Mouse (Mus musculus) gastrocnemius, postnatal 14 days (tissue): Measurements from ENCODE around the gene Tmc8. TPM values are rescaled to one million over a fixed set of nuclear protein-coding genes. Genes with fewer than 3 reads are reported as not detected.
"Not testable (repeated sequence)": the region's sequence is repeated elsewhere in the genome, so short reads cannot be mapped to it uniquely, and the experiment has no call there.

ENCODE experiments used
- DNase-seq: peaks from one replicate; pipeline ENCODE4 v3.0.0; 2021; ENCODE audit warnings: mixed read lengths
- intact Hi-C: fragments of 180-260 bp; cut with DNase I; formaldehyde crosslinking; loops from one replicate; pipeline ENCODE4 v1.15.1; 2025; ENCODE audit warnings: low total_unique reads
- total RNA-seq, 2 experiments: library from RNA; stranded (reverse); gene quantifications; 2 replicates each; pipeline ENCODE4 v1.2.3; 2021

The Tmc8 gene
- total RNA-seq, 2 experiments from 2014 or later: 1.1 TPM

DNA sequence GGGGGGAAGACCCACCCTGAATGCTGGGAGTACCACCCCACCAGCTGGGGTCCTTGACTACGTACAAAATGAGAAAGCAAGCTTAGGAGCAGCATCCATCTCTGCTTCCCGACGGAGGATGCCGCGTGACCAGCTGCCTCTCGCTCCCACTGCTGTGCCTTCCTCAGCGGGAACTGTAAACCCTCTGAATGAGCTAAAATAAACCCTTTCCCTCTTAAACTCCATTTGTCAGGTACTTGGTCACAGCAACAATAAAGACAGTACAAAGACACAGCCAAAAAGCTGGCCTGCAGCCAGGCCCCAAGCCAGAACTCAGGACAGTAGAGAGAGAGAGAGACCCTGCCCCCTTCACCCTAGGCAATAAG lies 12.2 kb upstream of the Tmc8 start:
- intact Hi-C loops: no loop called here
- no peak for DNase-seq

DNA sequence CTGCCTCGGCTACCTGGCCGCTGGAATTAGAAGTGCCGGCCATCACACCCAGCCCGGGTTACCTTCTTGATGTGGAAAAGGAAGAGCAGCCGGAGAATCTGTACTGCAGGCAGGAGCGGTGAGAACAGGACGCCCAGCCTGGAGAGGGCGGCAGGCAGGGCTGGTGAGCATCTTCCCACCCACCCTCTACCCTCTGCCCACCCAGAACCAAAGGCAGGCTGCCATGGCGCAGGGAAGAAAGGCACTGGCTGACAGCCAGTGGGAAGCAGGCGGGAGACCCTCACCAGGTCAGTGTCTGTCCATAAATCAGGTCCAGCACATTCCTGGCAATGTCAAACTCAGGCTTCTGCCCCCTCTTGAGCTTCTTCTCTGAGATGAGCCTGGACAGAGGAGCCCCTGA lies 11.5 kb upstream of the Tmc8 start:
- intact Hi-C loops: no loop called here
- no peak for DNase-seq

DNA sequence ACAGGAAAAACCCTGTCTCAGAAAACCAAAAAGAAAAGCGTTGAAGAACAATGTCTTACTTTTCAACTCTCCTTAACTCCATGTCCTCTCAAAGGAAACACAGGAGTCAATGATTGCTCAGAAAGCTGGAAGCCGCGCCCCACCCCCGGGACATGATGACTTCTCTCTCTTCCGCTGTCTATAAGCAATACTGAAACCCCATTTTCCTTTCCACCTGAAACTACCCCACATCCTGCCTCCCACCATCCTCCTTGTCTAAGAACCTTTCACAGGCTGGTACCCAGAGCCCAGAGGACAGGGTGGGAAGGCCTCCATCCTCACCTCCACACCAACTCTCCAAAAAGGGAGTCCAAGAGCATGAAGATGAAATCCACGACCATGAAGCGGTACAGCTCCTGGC lies 9.5 kb upstream of the Tmc8 start:
- no peak for DNase-seq
- intact Hi-C loops: no loop called here

DNA sequence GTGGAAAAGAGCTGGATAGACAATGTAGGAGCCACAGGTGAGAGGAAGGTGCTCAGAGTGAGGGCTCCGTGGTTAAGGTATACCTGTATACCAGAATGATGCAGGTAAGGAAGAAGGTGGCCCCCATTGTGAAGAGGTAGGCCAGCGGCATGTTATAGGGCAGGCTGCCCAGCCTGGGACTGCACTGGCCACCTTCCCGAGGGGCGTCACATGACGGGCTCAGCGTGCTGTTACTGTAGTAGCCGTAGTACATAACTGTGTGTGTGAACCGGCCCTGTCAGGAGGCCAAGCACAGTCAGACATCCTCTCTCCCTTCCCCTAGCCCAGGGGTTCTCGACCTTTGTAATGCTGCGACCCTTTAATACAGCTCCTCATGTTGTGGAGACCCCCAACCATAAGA lies 7.0 kb upstream of the Tmc8 start:
- intact Hi-C loops: no loop called here
- DNase-seq: no peak

DNA sequence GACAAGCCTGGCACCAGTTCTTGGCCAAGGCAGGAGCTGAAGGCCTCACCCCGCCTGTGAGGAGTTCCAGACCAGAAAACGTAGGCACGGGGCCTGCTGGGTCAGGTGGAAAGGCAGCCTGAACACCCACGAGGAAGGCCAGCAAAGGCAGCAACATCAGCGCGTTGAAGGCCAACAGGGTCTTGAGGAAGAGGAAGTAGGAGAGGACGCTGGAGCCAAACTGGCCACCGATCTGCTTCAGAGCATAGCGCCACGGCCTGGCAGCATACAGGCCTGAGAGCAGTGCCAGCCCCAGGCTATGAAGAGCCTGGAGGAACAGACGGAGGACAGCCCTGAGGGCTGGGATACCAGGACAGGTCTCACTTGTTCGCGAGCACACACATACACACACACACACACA lies 6.3 kb upstream of the Tmc8 start:
- intact Hi-C loops: no loop called here
- DNase-seq: no peak

DNA sequence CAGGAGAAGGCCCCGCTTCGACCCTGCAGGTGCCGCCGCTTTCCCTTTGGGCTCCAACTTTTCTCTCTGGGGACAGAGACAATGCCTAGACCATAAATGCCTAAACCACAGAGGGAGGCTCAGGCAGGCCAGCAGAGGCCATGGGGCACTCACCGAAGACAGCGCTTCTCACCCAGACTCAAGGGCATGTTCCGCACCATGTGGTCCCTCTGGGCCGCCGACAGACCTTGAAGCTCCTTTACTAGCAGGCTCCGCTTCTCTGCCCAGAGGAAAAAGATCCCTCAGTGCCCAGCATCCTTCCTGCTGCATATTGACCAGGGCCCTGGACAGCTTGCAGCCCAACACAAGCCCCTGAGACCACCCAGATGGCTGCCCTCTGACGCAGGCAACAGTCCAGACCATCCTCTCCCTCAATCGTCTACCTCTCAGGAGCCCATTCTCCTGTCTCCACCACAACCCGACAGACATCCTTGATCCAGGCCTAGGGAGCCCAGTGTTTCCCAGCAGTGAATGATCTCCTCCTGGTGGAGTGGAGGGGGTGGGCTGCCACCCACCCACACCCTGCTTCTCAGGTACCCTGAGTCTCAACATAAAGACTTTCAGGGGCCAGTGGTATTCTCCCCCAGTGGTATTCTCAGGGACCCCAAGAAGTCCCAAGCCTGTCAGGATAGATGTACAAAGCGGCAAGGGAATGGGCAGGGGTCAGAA lies 5.6 kb upstream of the Tmc8 start:
- DNase-seq: no peak
- intact Hi-C loops: no loop called here

DNA sequence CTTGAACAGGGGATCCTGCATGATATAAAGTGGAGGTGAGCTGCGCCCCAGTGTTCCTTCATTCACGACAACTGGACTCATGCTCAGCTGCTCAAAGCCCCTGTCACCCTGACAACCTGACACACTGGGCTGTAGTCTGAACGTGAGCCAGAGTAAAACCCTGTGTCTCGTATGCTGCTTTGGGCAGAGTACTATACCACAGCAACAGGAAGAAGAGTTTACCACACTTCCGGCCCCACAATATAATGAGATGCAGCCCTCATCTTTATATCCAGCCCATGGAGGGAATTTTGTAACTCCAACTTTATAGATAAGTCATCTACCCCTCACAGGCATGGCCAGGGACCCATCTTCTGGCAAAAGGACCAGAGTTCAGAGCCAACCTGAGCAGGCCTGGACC lies 4.8 kb upstream of the Tmc8 start:
- no peak for DNase-seq
- intact Hi-C loops: no loop called here

DNA sequence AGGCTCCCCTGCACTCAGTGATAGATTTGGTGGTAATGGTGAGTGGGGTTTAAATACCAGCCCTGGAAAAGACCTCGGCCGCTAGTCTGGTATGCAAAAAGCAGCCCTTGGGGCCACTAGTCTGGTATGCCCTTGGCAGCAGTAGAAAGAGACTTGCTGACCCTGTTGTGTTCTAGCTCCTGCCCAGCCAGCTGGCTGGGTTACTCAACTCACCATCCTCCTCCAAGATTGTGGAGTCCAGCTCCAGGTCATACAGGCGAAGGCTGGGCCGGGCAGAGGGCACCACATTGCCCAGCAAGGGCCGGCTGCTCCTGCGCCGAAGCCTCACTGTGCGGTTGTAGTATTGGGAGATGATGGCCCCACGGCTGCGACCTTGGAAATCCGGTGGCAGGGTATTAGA lies 3.8 kb upstream of the Tmc8 start:
- DNase-seq: no peak
- intact Hi-C loops: no loop called here

DNA sequence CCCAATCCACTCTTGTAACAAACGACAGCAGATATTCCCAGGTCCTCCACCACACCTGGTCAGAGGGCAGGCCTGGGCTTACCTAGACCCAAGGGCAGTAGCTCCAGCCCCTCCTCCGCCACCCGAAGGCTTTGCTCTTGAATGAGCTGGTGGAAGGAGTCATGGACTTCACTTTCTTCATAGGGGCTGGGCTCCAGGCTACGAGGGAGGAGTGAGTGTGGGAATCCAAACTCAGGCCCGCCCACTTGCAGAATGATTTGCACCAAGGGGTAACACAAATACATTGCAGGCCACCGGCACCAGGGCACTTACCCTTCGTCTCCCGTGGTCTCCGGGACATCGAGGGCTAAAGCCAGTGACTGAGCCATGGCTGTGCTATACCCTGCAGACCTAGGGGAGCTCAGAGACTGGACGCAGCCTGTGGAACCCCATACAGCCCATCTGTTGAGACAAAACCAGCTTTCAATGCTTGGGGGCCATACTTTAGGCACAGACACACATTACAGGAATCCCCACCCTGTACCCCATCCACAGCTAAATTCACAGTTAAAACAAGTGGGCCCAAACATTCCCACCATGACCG lies 2.9 kb upstream of the Tmc8 start:
- DNase-seq: no peak
- intact Hi-C loops: no loop called here

DNA sequence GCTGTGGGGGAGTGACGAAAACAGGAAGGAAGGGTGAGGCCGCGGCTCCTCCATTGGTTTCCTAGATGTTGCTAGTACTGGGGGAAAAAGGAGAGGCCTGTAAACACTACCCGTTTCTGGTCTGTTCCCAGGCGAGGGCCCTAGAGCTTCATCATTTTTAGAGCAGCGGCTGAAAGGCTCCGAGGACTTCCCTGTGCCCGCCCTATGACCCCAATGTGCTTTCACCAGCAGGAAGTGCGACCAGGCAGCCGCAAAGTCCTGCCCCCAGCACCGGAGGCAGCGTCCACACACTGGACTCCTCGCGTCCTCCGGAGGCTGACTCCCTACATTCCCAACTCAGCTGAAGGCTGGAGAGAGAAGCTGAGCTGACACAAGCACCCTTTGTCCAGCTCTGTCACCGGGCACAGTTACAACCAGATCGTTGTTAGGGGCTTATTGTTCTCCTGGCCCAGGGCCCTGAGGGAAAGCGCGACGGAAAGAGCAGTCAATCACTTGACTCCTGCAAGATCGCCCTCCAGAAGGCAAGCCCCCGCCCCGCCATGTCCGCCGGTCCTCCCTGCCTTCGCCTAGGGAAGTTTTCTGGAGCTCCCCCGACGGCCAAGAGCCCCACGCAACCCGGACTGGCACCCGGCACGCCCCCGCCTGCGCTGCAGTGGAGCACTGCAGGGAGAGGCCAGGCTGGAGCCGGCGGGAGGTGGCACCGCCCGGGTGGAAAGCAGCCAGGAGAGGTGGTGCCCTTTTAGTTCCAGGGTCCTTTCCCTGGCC lies 2.3 kb upstream of the Tmc8 start:
- peak; percentile 75 for DNase-seq
- intact Hi-C loops: no loop called here

DNA sequence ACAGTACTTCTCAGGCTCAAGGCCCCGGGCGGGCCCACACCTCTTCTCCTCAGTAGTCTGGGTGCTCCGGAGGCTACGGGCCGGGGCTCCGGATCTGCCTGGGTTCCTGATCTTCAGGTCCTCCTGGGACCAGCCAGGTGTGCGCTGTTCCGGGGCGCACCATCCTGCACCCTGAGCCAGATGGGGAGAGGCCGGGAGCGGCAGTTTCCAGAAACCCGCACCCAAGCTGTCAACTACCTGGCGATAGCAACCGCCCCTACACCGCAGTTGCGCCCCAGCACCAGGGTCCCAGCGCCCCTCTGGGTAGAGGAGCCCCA lies 1.7 kb upstream of the Tmc8 start:
- intact Hi-C loops: no loop called here
- no peak for DNase-seq

DNA sequence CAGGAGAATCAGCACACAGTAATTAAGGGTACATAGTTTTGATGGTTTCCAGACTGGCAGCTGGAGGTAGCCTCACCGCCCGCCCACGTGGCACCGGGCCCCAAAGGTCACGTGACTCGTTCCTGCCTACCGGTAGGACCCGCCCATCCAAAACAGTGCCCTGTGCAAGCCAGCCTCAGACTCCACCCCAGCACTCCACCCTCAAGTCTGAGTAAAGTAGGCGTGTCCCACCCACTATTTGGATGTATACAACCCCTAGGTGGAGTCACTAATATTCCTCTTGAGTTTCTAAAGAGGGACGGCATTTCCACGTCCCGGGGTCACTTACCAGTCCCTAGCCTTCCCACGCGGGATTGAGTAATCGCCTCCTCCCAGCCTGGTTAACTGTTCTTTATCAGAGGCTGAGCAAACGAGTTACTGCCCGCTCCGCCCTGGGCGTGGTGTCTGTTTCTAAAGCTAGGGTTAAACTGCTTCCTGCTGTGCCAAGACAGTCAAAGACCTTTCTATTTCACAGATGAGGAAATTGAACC lies 1.2 kb upstream of the Tmc8 start:
- intact Hi-C loops: no loop called here

DNA sequence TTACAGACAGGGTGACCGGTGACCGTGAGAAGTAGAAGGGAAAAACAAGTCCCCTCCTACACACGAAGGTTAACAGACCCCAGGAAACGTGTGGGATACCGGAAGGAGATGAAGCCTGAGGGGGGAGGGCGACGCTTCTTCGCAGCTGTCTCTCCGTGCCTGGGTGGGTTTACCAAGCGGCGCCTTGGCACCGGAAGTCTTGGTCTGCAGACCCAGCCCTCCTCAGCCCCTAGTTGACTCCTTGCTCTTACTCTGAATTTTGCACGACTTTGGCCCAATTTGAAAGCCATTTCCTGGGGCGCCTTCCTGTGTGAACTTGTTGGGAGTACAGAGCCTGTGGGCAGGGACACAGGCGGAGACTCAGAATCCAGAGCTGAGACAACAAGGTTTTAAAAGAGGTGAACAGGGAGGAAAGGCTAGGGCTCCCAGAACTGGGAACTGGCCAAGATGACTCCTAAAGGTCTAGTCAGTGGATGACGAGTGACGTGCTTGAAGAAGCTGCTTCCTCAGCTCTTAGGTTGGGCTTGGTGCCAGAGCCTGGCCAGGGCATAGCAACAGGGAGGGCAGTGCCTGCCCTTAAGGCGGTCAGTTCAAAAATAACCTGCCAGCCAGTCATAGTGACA lies 566 bp upstream of the Tmc8 start:
- intact Hi-C loops: no loop called here

More for the DNA sequence above, 1.2 kb upstream of the Tmc8 start:
- peak; percentile 84 for DNase-seq

DNA sequence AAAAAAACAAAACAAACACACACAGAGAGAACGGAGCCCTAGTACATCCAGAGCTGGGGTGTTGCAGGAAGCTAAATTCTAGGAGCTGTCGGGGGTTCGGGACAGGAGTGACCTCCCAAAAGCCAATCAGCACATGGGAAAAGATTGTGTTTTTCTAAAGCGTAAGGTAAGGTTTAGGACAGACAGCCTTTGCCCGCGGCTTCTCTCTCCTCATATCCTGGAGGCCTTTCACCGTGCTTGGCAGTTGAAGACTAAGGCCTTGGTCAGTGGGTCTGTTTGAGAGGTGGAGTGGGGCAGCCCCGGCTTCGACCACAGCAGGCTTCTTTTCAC lies 794 bp downstream of the Tmc8 start:
- no peak for DNase-seq
- intact Hi-C loops: no loop called here

More for the DNA sequence above, 566 bp upstream of the Tmc8 start:
- DNase-seq: peak; percentile 71

DNA sequence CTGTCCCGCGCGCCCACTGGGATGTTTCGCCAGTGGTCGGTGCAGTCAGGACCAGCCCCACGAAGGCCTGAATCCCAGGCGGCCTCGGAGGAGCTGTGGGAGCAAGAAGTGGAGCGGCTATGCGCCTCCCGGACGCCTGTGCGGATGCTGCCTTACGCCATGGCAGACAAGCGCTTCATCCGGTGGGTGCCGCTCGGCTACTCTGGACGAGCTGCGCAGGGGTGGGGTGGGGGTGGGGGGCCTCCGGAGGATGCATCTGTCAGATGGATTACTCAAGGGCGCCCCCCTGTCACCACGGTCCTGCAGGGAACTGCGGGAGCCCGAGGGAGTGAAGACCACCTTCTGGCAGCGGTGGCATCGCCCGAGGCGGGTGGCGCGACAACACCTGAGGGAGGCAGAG lies 1.2 kb downstream of the Tmc8 start:
- peak; percentile 61 for DNase-seq
- intact Hi-C loops: no loop called here

DNA sequence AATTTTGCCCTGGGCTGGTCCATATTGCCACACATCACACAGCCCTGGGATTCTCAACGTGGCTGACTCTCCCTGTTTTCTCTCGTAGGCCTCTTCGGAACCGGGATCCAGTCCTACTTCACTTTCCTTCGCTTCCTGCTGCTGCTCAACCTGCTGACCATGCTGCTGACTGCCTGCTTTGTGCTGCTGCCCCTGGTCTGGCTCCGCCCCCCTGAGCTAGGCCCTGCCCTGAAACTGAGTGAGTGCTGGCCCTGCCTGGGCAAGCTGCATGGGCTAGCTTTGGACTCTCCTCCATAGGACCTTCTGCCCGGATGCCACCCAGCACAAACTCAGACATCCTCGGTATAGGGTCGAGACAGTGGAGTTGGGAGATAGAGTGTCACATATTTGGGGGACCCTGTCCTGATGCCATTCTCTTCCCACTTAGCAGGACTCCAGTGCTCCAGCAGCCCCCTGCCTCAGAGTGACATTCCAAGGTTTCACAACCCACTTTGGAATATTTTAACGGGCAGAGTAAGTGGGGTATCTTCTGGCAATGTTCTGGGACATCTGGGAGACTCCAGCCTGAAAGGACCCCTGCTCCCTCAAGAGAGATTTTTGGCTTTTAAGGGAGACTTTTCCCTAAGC lies 1.9 kb downstream of the Tmc8 start:
- intact Hi-C loops: no loop called here
- no peak for DNase-seq

DNA sequence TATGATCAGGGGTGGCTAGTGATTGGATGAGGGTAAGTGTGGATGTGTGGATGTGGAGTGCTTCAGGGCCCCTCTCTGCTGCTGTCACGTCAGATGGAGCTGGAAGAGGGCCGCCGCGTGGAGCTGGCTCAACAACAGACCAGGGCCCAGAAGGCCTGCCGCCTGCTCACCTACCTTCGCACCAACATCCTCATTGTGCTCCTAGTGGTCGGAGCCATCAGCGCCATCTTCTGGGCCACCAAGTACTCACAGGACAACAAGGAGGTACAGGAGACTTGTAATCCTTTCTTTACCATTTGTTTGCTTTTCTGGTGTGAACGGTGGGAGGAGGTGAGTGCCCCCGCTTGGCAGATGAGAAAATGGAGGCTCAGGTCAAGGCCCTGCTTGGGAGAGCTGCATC lies 4.4 kb downstream of the Tmc8 start:
- intact Hi-C loops: loop anchor here (5.0 kb wide), 1 partner anchor 74 kb away; no protein-coding TSS in a partner anchor
- DNase-seq: peak; percentile 52

DNA sequence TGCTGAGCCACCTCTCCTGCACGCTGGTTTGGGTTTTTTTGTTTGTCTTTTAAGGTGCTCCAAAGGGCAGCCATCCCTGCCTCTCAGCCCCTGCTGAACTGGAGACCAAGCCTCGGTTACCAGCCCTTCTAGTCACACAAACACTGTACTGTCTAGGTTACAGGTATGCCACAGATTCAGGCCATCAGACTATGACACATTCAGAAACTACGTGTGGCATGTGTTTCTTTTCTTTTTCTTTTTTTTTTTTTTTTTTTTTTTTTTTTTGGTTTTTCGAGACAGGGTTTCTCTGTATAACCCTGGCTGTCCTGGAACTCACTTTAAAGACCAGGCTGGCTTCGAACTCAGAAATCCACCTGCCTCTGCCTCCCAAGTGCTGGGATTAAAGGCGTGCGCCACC lies 6.6 kb downstream of the Tmc8 start:
- intact Hi-C loops: loop anchor here (5.0 kb wide), 1 partner anchor 76 kb away; no protein-coding TSS in a partner anchor
- DNase-seq: not testable (repeated sequence)

DNA sequence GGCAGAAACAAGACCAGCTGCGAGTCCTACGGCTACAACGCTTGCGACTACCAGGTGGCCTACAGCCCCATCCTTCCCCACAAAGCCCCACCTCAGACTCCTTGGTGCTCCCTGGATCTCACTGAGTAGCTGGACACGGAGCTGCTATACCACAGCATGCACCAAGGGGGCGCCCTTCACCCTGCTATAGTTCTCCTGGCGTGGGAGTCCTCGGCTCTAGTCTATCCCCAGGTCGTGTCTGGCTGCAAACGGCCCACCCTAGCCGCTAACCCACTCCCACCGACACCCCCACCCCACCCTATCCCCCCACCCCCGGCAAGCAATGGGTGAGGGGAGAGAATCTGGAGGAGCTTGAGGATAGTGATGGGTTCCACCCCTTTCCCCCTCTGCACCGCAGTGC lies 8.4 kb downstream of the Tmc8 start:
- intact Hi-C loops: loop anchor here (2.0 kb wide), 1 partner anchor 35 kb away; the partner anchor contains the start of gene Afmid
- peak; percentile 76 for DNase-seq
